Mouse (Mus musculus) left cerebral cortex, postnatal 10 days (tissue): ENCODE data around the gene Dusp22. TPM values are rescaled to one million over a fixed set of nuclear protein-coding genes. Genes with fewer than 3 reads are reported as not detected.

ENCODE experiments used
- DNase-seq, 2 experiments: peaks; one replicate each; pipeline ENCODE4 v3.0.0; 2021 to 2022; ENCODE audit warnings: low spot score in 2 of 2, mixed read lengths in 1 of 2; ENCODE audit errors: extremely low spot score in 1 of 2
- intact Hi-C: fragments of 180-260 bp; cut with DNase I; formaldehyde crosslinking; loops from one replicate; pipeline ENCODE4 v1.15.1; 2025
- total RNA-seq, 2 experiments: library from RNA; stranded (reverse); gene quantifications; 2 replicates each; pipeline ENCODE4 v1.2.3; 2021

Gene Dusp22
- total RNA-seq, 2 experiments from 2014 or later = 27.3 to 30.1 TPM

GRCm38 (mm10) chr13:30665261-30665660 lies 5.5 kb downstream of the Dusp22 start:
- intact Hi-C loops = no loop called here
- no peak for DNase-seq

GRCm38 (mm10) chr13:30666537-30666936 lies 6.7 kb downstream of the Dusp22 start:
- peak; percentile 18 to 53 for DNase-seq
- intact Hi-C loops = no loop called here

- intact Hi-C loops = no loop called here
- no peak for DNase-seq
These were observed 8.5 kb downstream of the Dusp22 start for GRCm38 (mm10) chr13:30668301-30668700.

GRCm38 (mm10) chr13:30669277-30669676 lies 9.5 kb downstream of the Dusp22 start:
- intact Hi-C loops = no loop called here

GRCm38 (mm10) chr13:30673878-30674277 lies 14.1 kb downstream of the Dusp22 start:
- intact Hi-C loops = no loop called here
- no peak for DNase-seq

More at GRCm38 (mm10) chr13:30669277-30669676, 9.5 kb downstream of the Dusp22 start:
- no peak for DNase-seq

GRCm38 (mm10) chr13:30678822-30679221 lies 19.0 kb downstream of the Dusp22 start:
- no peak for DNase-seq
- intact Hi-C loops = no loop called here

GRCm38 (mm10) chr13:30681866-30682265 lies 22.1 kb downstream of the Dusp22 start:
- intact Hi-C loops = no loop called here
- no peak for DNase-seq

GRCm38 (mm10) chr13:30682328-30682727 lies 22.5 kb downstream of the Dusp22 start:
- intact Hi-C loops = no loop called here
- DNase-seq = no peak

- no peak for DNase-seq
- intact Hi-C loops = no loop called here
These were observed 24.9 kb downstream of the Dusp22 start for GRCm38 (mm10) chr13:30684614-30685122.

GRCm38 (mm10) chr13:30685957-30686356 lies 26.2 kb downstream of the Dusp22 start:
- intact Hi-C loops = no loop called here
- no peak for DNase-seq

GRCm38 (mm10) chr13:30688035-30688616 lies 28.3 kb downstream of the Dusp22 start:
- no peak for DNase-seq
- intact Hi-C loops = no loop called here

- intact Hi-C loops = no loop called here
- DNase-seq = no peak
These were observed 29.7 kb downstream of the Dusp22 start for GRCm38 (mm10) chr13:30689475-30689874.

- no peak for DNase-seq
- intact Hi-C loops = no loop called here
These were observed 31.9 kb downstream of the Dusp22 start for GRCm38 (mm10) chr13:30691441-30692292.

- intact Hi-C loops = no loop called here
- no peak for DNase-seq
These were observed 33.0 kb downstream of the Dusp22 start for GRCm38 (mm10) chr13:30692644-30693385.

GRCm38 (mm10) chr13:30695232-30695631 lies 35.4 kb downstream of the Dusp22 start:
- DNase-seq = no peak
- intact Hi-C loops = no loop called here

- intact Hi-C loops = no loop called here
- DNase-seq = no peak
These were observed 36.1 kb downstream of the Dusp22 start for GRCm38 (mm10) chr13:30695890-30696289.

- DNase-seq = no peak
- intact Hi-C loops = no loop called here
These were observed 38.1 kb downstream of the Dusp22 start for GRCm38 (mm10) chr13:30697880-30698279.

GRCm38 (mm10) chr13:30702695-30703094 lies 42.9 kb downstream of the Dusp22 start:
- intact Hi-C loops = no loop called here
- no peak for DNase-seq

- no peak for DNase-seq
- intact Hi-C loops = no loop called here
These were observed 44.7 kb downstream of the Dusp22 start for GRCm38 (mm10) chr13:30704246-30705095.
